ENCODE assay signal across 20 mouse cellular contexts in genomic region chr13:59948496-59949138, GRCm38 (mm10).
DNase-seq lines count a peak whose midpoint lies in the region; ATAC-seq and TF ChIP-seq lines count a peak whose summit lies in the region.
"Had no signal": no experiment of that assay in that cellular context is flagged by ENCODE, and none has a peak within 500 bp of the region (broad histone marks: within the 10 kb centered on the region; RNA-seq: fewer than 3 reads in every experiment).

No protein-coding gene starts in this region.

- intact Hi-C loops in heart, postnatal 36 days (cut with DNase I) = no loop called here

- H3K27me3 ChIP-seq in stomach, postnatal 0 days (ENCODE audit: control insufficient read depth, insufficient read depth, low read length) = no peaks in the 10 kb centered on the region
- H3K27me3 ChIP-seq: forebrain, embryonic 15.5 days; hindbrain, embryonic 15.5 days; midbrain, embryonic 13.5 days had no signal

- no peak for TF ChIP-seq CTCF in stomach, postnatal 0 days (IDR thresholded peaks at IDR 0.05; ENCODE audit: low read depth)

- no peaks in the 10 kb centered on the region for H3K4me1 ChIP-seq in stomach, postnatal 0 days (replicated peaks; ENCODE audit: control insufficient read depth, insufficient read depth)

- H3K27ac ChIP-seq in stomach, postnatal 0 days (replicated peaks) = no peak overlapping the region
- H3K27ac ChIP-seq: embryonic facial prominence, embryonic 10.5 days; forebrain, embryonic 15.5 days; hindbrain, embryonic 15.5 days; layer of hippocampus, adult 2 months; macrophage; midbrain, embryonic 13.5 days had no signal

- no peak for ATAC-seq in stomach, postnatal 0 days (ENCODE audit: low FRiP score, low TSS enrichment)
- ATAC-seq: forebrain, embryonic 15.5 days; intestine, postnatal 0 days; midbrain, embryonic 13.5 days had no signal

- no peak overlapping the region for H3K4me3 ChIP-seq in stomach, postnatal 0 days (ENCODE audit: low read depth, low read length)
- H3K4me3 ChIP-seq: embryonic facial prominence, embryonic 10.5 days; forebrain, embryonic 15.5 days; hindbrain, embryonic 15.5 days; layer of hippocampus, adult 2 months; midbrain, embryonic 13.5 days had no signal

- no peak overlapping the region for H3K9ac ChIP-seq in stomach, postnatal 0 days (ENCODE audit: low read length)
- H3K9ac ChIP-seq: forebrain, embryonic 15.5 days; hindbrain, embryonic 15.5 days; midbrain, embryonic 13.5 days had no signal

- no peaks in the 10 kb centered on the region for H3K9me3 ChIP-seq in stomach, postnatal 0 days (ENCODE audit: control insufficient read depth, low read length)
- H3K9me3 ChIP-seq: embryonic facial prominence, embryonic 10.5 days; forebrain, embryonic 15.5 days; hindbrain, embryonic 15.5 days; midbrain, embryonic 13.5 days had no signal

- no peak for TF ChIP-seq EP300 in stomach, postnatal 0 days (optimal IDR thresholded peaks at IDR 0.05)

- 69% methylated on average over 15 of the region's 15 CpGs for WGBS in stomach, postnatal 0 days

- no peaks in the 10 kb centered on the region for H3K36me3 ChIP-seq in stomach, postnatal 0 days (ENCODE audit: control insufficient read depth, insufficient read depth, low read length)
- H3K36me3 ChIP-seq: embryonic facial prominence, embryonic 10.5 days; forebrain, embryonic 15.5 days; hindbrain, embryonic 15.5 days; midbrain, embryonic 13.5 days had no signal

- peak; percentile 28 for DNase-seq in layer of hippocampus, adult 11-12 months (ENCODE audit: low spot score)
- DNase-seq in layer of hippocampus, adult 9-10 months (ENCODE audit: low spot score) = no peak
- DNase-seq in ovary, adult 18-20 months (ENCODE audit: low spot score) = peak; percentile 10
- DNase-seq in ovary, postnatal 14 days (ENCODE audit: low spot score) = no peak
- DNase-seq in heart, postnatal 36 days = peak; percentile 15 to 26
- DNase-seq in stomach, postnatal 0 days (ENCODE audit: low spot score) = no peak
- DNase-seq in adrenal gland, adult (ENCODE audit: inconsistent age in 2 of 2, low spot score in 1 of 2) = no peak
- DNase-seq in kidney, postnatal 36 days = no peak
- DNase-seq: adrenal gland, postnatal 10 days; cerebellum, adult 18-20 months; liver; spleen, adult 18-20 months; thymus, adult 2 months had no signal

- H3K4me2 ChIP-seq in stomach, postnatal 0 days (replicated peaks; ENCODE audit: low read depth) = 0 out of 2 replicates have a peak overlapping the region, but pooled peaks have one; percentile 5
- H3K4me2 ChIP-seq: forebrain, embryonic 15.5 days; hindbrain, embryonic 15.5 days; midbrain, embryonic 13.5 days had no signal

Comparison
In these comparisons a context has a peak if more than half of its experiments do, and no peak if none do; other contexts are left out.
1. DNase-seq: peak in layer of hippocampus, adult 11-12 months (single experiment), ovary, adult 18-20 months (single experiment) and heart, postnatal 36 days (2 of 2); none in layer of hippocampus, adult 9-10 months (single experiment), ovary, postnatal 14 days (single experiment), stomach, postnatal 0 days (single experiment), adrenal gland, adult (0 of 2) and kidney, postnatal 36 days (0 of 2).